Mouse (Mus musculus): ENCODE measurements around the gene Arhgef12. TPM values are rescaled to one million over a fixed set of nuclear protein-coding genes. Genes with fewer than 3 reads are reported as not detected.
"Not testable (repeated sequence)": the region's sequence is repeated elsewhere in the genome, so short reads cannot be mapped to it uniquely, and the experiment has no call there.

Gene Arhgef12
- total and polyA plus RNA-seq, 3 experiments = 5.9 to 76.3 (median 53.3) TPM

- ATAC-seq (ENCODE audit: extremely low read depth, insufficient number of reproducible peaks, low FRiP score, poor library complexity, severe bottlenecking) (no peak), DNase-seq (ENCODE audit: low spot score) (no peak)
- no peaks in the 10 kb centered on the region for H3K27me3 ChIP-seq (ENCODE audit: insufficient read depth, low read length)
- H3K9me3 ChIP-seq (replicated peaks) = no peaks in the 10 kb centered on the region
- peaks cover 84% of the 10 kb centered on the region for H3K36me3 ChIP-seq (replicated peaks)
- no peak overlapping the region for H3K4me3 ChIP-seq (ENCODE audit: low read depth, low read length)
- H3K4me1 ChIP-seq (ENCODE audit: insufficient read depth, low read depth, low read length) = no peaks in the 10 kb centered on the region
- TF ChIP-seq GATA1 (IDR thresholded peaks at IDR 0.05; ENCODE audit: borderline replicate concordance, low read length) = no peak
- TF ChIP-seq GATA2 (IDR thresholded peaks at IDR 0.05; ENCODE audit: borderline replicate concordance, low read depth, low read length) = no peak
- TF ChIP-seq TAL1 (conservative IDR thresholded peaks at IDR 0.05; ENCODE audit: low read depth, low read length) = no peak
- TF ChIP-seq CTCF (IDR thresholded peaks at IDR 0.05; ENCODE audit: low read depth, low read length) = no peak
- no peak for TF ChIP-seq POLR2AphosphoS5 (IDR thresholded peaks at IDR 0.05; ENCODE audit: insufficient replicate concordance, low read depth, low read length)
These were observed 119.1 kb downstream of the Arhgef12 start for GRCm38 (mm10) chr9:42987988-42988387.

GRCm38 (mm10) chr9:42968894-42969521 lies 138.0 kb downstream of the Arhgef12 start:
- ATAC-seq (ENCODE audit: extremely low read depth, insufficient number of reproducible peaks, low FRiP score, poor library complexity, severe bottlenecking) = no peak
- Histone ChIP-seq H3K36me3 (replicated peaks) (peaks cover 81% of the 10 kb centered on the region), H3K4me1 (ENCODE audit: insufficient read depth, low read depth, low read length) (no peaks in the 10 kb centered on the region)

GRCm38 (mm10) chr9:42967731-42968130 lies 139.3 kb downstream of the Arhgef12 start:
- ATAC-seq (ENCODE audit: extremely low read depth, insufficient number of reproducible peaks, low FRiP score, poor library complexity, severe bottlenecking) (no peak), DNase-seq (ENCODE audit: low spot score) (no peak)
- Histone ChIP-seq H3K9me3 (replicated peaks) (no peaks in the 10 kb centered on the region), H3K4me1 (ENCODE audit: insufficient read depth, low read depth, low read length) (no peaks in the 10 kb centered on the region), H3K36me3 (replicated peaks) (peaks cover 74% of the 10 kb centered on the region), H3K4me3 (ENCODE audit: low read depth, low read length) (no peak overlapping the region), H3K27me3 (ENCODE audit: insufficient read depth, low read length) (no peaks in the 10 kb centered on the region)
- no peak for TF ChIP-seq POLR2AphosphoS5 (IDR thresholded peaks at IDR 0.05; ENCODE audit: insufficient replicate concordance, low read depth, low read length)
- TF ChIP-seq GATA1 (IDR thresholded peaks at IDR 0.05; ENCODE audit: borderline replicate concordance, low read length) = no peak
- TF ChIP-seq TAL1 (conservative IDR thresholded peaks at IDR 0.05; ENCODE audit: low read depth, low read length) = no peak
- no peak for TF ChIP-seq GATA2 (IDR thresholded peaks at IDR 0.05; ENCODE audit: borderline replicate concordance, low read depth, low read length)
- no peak for TF ChIP-seq CTCF (IDR thresholded peaks at IDR 0.05; ENCODE audit: low read depth, low read length)

More at GRCm38 (mm10) chr9:42968894-42969521, 138.0 kb downstream of the Arhgef12 start:
- no peaks in the 10 kb centered on the region for H3K9me3 ChIP-seq (replicated peaks)
- H3K27me3 ChIP-seq (ENCODE audit: insufficient read depth, low read length) = no peaks in the 10 kb centered on the region
- H3K4me3 ChIP-seq (ENCODE audit: low read depth, low read length) = no peak overlapping the region
- no peak for TF ChIP-seq CTCF (IDR thresholded peaks at IDR 0.05; ENCODE audit: low read depth, low read length)
- TF ChIP-seq GATA1 (IDR thresholded peaks at IDR 0.05; ENCODE audit: borderline replicate concordance, low read length) = no peak
- no peak for TF ChIP-seq POLR2AphosphoS5 (IDR thresholded peaks at IDR 0.05; ENCODE audit: insufficient replicate concordance, low read depth, low read length)
- TF ChIP-seq TAL1 (conservative IDR thresholded peaks at IDR 0.05; ENCODE audit: low read depth, low read length) = no peak
- TF ChIP-seq GATA2 (IDR thresholded peaks at IDR 0.05; ENCODE audit: borderline replicate concordance, low read depth, low read length) = no peak
- no peak for DNase-seq (ENCODE audit: low spot score)

GRCm38 (mm10) chr9:42964809-42965208 lies 142.2 kb downstream of the Arhgef12 start:
- H3K27me3 ChIP-seq (ENCODE audit: insufficient read depth, low read length); DNase-seq (ENCODE audit: low spot score); ATAC-seq (ENCODE audit: extremely low read depth, insufficient number of reproducible peaks, low FRiP score, poor library complexity, severe bottlenecking); H3K9me3 ChIP-seq (replicated peaks); H3K4me3 ChIP-seq (ENCODE audit: low read depth, low read length); H3K4me1 ChIP-seq (ENCODE audit: insufficient read depth, low read depth, low read length): not testable (repeated sequence)
- peaks cover 47% of the 10 kb centered on the region for H3K36me3 ChIP-seq (replicated peaks)

- no peaks in the 10 kb centered on the region for H3K4me1 ChIP-seq (ENCODE audit: insufficient read depth, low read depth, low read length)
- no peak for DNase-seq (ENCODE audit: low spot score)
- TF ChIP-seq TAL1 (conservative IDR thresholded peaks at IDR 0.05; ENCODE audit: low read depth, low read length) = no peak
- TF ChIP-seq GATA2 (IDR thresholded peaks at IDR 0.05; ENCODE audit: borderline replicate concordance, low read depth, low read length) = no peak
- TF ChIP-seq CTCF (IDR thresholded peaks at IDR 0.05; ENCODE audit: low read depth, low read length) = no peak
- TF ChIP-seq POLR2AphosphoS5 (IDR thresholded peaks at IDR 0.05; ENCODE audit: insufficient replicate concordance, low read depth, low read length) = no peak
- no peak for TF ChIP-seq GATA1 (IDR thresholded peaks at IDR 0.05; ENCODE audit: borderline replicate concordance, low read length)
- H3K27me3 ChIP-seq (ENCODE audit: insufficient read depth, low read length) = no peaks in the 10 kb centered on the region
- ATAC-seq (ENCODE audit: extremely low read depth, insufficient number of reproducible peaks, low FRiP score, poor library complexity, severe bottlenecking) = no peak
- H3K9me3 ChIP-seq (replicated peaks) = no peaks in the 10 kb centered on the region
- no peak overlapping the region for H3K4me3 ChIP-seq (ENCODE audit: low read depth, low read length)
- peaks cover 43% of the 10 kb centered on the region for H3K36me3 ChIP-seq (replicated peaks)
These were observed 142.7 kb downstream of the Arhgef12 start for GRCm38 (mm10) chr9:42964366-42964765.

- TF ChIP-seq POLR2AphosphoS5 (IDR thresholded peaks at IDR 0.05; ENCODE audit: insufficient replicate concordance, low read depth, low read length) (no peak), GATA1 (IDR thresholded peaks at IDR 0.05; ENCODE audit: borderline replicate concordance, low read length) (no peak), TAL1 (conservative IDR thresholded peaks at IDR 0.05; ENCODE audit: low read depth, low read length) (no peak), CTCF (IDR thresholded peaks at IDR 0.05; ENCODE audit: low read depth, low read length) (no peak), GATA2 (IDR thresholded peaks at IDR 0.05; ENCODE audit: borderline replicate concordance, low read depth, low read length) (no peak)
- ATAC-seq (ENCODE audit: extremely low read depth, insufficient number of reproducible peaks, low FRiP score, poor library complexity, severe bottlenecking) (no peak), DNase-seq (ENCODE audit: low spot score) (no peak)
- no peaks in the 10 kb centered on the region for H3K9me3 ChIP-seq (replicated peaks)
- no peak overlapping the region for H3K4me3 ChIP-seq (ENCODE audit: low read depth, low read length)
- H3K4me1 ChIP-seq (ENCODE audit: insufficient read depth, low read depth, low read length) = no peaks in the 10 kb centered on the region
- H3K27me3 ChIP-seq (ENCODE audit: insufficient read depth, low read length) = peaks cover 4% of the 10 kb centered on the region; the same call in 1 of the 2 replicates
- H3K36me3 ChIP-seq (replicated peaks) = peaks cover 26% of the 10 kb centered on the region
These were observed 144.5 kb downstream of the Arhgef12 start for GRCm38 (mm10) chr9:42962506-42962905.

Data from G1E (cell line).